Comparison of ENCODE assay signal across 22 mouse cellular contexts in the genomic region with DNA sequence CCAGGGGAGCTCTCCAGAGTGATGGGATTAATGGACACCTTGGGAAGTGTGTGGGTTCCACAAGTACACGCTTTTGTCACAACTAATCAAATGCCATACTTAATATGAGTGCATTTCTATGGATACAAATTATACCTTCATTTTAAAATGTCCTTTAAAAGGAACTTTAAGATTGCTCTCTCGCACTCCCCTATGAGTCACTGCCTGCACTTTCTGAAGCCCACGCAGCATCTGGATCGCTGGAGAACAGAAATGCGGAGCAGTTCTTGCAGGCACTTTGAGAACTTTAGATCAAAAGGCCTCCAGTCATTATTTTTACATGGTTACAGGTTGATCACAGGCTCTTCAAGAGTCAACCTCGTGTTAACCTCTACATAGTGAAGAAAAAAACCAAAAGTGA.
DNase-seq lines count a peak whose midpoint lies in the region; ATAC-seq lines count a peak whose summit lies in the region.
"Had no signal": no experiment of that assay in that cellular context is flagged by ENCODE, and none has a peak within 500 bp of the region (broad histone marks: within the 10 kb centered on the region; RNA-seq: fewer than 3 reads in every experiment).

No protein-coding gene starts in this region.

- H3K36me3 ChIP-seq in midbrain, embryonic 11.5 days (ENCODE audit: control insufficient read depth, insufficient read depth, low read length), result no peaks in the 10 kb centered on the region
- H3K36me3 ChIP-seq: embryonic facial prominence, embryonic 12.5 days; heart, embryonic 12.5 days; hindbrain, embryonic 13.5 days; limb, embryonic 12.5 days; liver, embryonic 12.5 days had no signal

- no peak overlapping the region for H3K9ac ChIP-seq in midbrain, embryonic 11.5 days (ENCODE audit: low read length)
- H3K9ac ChIP-seq: embryonic facial prominence, embryonic 12.5 days; forebrain, embryonic 13.5 days; heart, embryonic 12.5 days; hindbrain, embryonic 13.5 days; limb, embryonic 12.5 days; liver, embryonic 12.5 days had no signal

- intact Hi-C loops in left cerebral cortex, postnatal 36 days (cut with DNase I), result loop anchor here (10.0 kb wide), 2 partner anchors 278 to 478 kb away; no protein-coding TSS in a partner anchor

- H3K4me2 ChIP-seq in midbrain, embryonic 11.5 days, result no peak overlapping the region
- H3K4me2 ChIP-seq: embryonic facial prominence, embryonic 12.5 days; forebrain, embryonic 13.5 days; heart, embryonic 12.5 days; hindbrain, embryonic 13.5 days; limb, embryonic 12.5 days; liver, embryonic 12.5 days had no signal

- no peaks in the 10 kb centered on the region for H3K9me3 ChIP-seq in midbrain, embryonic 11.5 days (ENCODE audit: control insufficient read depth, low read length)
- H3K9me3 ChIP-seq: embryonic facial prominence, embryonic 12.5 days; forebrain, embryonic 13.5 days; heart, embryonic 12.5 days; hindbrain, embryonic 13.5 days; limb, embryonic 12.5 days; liver, embryonic 12.5 days had no signal

- no peaks in the 10 kb centered on the region for H3K4me1 ChIP-seq in midbrain, embryonic 11.5 days (ENCODE audit: control insufficient read depth, insufficient read depth, low read length)
- H3K4me1 ChIP-seq: embryonic facial prominence, embryonic 12.5 days; heart, embryonic 12.5 days; hindbrain, embryonic 13.5 days; limb, embryonic 12.5 days; liver, embryonic 12.5 days had no signal

- H3K27me3 ChIP-seq in midbrain, embryonic 11.5 days (ENCODE audit: control insufficient read depth, insufficient read depth, low read length), result no peaks in the 10 kb centered on the region
- H3K27me3 ChIP-seq: embryonic facial prominence, embryonic 12.5 days; forebrain, embryonic 13.5 days; heart, embryonic 12.5 days; hindbrain, embryonic 13.5 days; limb, embryonic 12.5 days; liver, embryonic 12.5 days had no signal

- ATAC-seq in midbrain, embryonic 11.5 days (ENCODE audit: low FRiP score), result no peak
- ATAC-seq: forebrain, embryonic 13.5 days; inflammation-experienced regulatory T-cells, adult 6 months; liver, embryonic 12.5 days had no signal

- no peak overlapping the region for H3K27ac ChIP-seq in midbrain, embryonic 11.5 days (ENCODE audit: low read depth, low read length)
- H3K27ac ChIP-seq: embryonic facial prominence, embryonic 12.5 days; forebrain, embryonic 13.5 days; hindbrain, embryonic 13.5 days; limb, embryonic 12.5 days; liver, embryonic 12.5 days had no signal

- no peak overlapping the region for H3K4me3 ChIP-seq in midbrain, embryonic 11.5 days (ENCODE audit: low read depth, low read length)
- H3K4me3 ChIP-seq: embryonic facial prominence, embryonic 12.5 days; erythroblast, embryonic 14.5 days; forebrain, embryonic 13.5 days; heart, embryonic 12.5 days; hindbrain, embryonic 13.5 days; limb, embryonic 12.5 days; liver, embryonic 12.5 days had no signal

- peak; percentile 87 for DNase-seq in right cerebral cortex, adult 18-20 months
- DNase-seq in right cerebral cortex, postnatal 4 days, result no peak
- peak; percentile 66 to 86 for DNase-seq in frontal cortex, postnatal 36 days (ENCODE audit: low spot score in 2 of 2)
- peak; percentile 56 to 65 for DNase-seq in left cerebral cortex, postnatal 36 days (ENCODE audit: low spot score in 2 of 2)
- peak; percentile 88 for DNase-seq in telencephalon, adult 2 months (ENCODE audit: low read depth, low spot score)
- no peak for DNase-seq in spleen, postnatal 14 days (ENCODE audit: low spot score in 2 of 2)
- DNase-seq in adrenal gland, postnatal 10 days, result no peak
- DNase-seq in midbrain, embryonic 11.5 days (ENCODE audit: low spot score, missing footprints), result no peak
- DNase-seq: cerebellum, adult 8-10 months; heart, postnatal 14 days; kidney, adult 2 months; kidney, postnatal 10 days; lung, adult 2 months; lung, postnatal 4 days had no signal

- 90% methylated on average over 6 of the region's 6 CpGs for WGBS in midbrain, embryonic 11.5 days

Comparison
In these comparisons a context has a peak if more than half of its experiments do, and no peak if none do; other contexts are left out.
1. DNase-seq: peak in right cerebral cortex, adult 18-20 months (single experiment), frontal cortex, postnatal 36 days (2 of 2), left cerebral cortex, postnatal 36 days (2 of 2) and telencephalon, adult 2 months (single experiment); none in right cerebral cortex, postnatal 4 days (single experiment), spleen, postnatal 14 days (0 of 2), adrenal gland, postnatal 10 days (single experiment) and midbrain, embryonic 11.5 days (single experiment).